Mouse (Mus musculus) embryonic facial prominence, embryonic 14.5 days (tissue): ENCODE data around the gene Tprn. TPM values are rescaled to one million over a fixed set of nuclear protein-coding genes. Genes with fewer than 3 reads are reported as not detected.

Source experiments
- ATAC-seq: fragments of 200-750 bp; cut with Nextera tagmentation; 2 replicates; pipeline ENCODE4 v1.8.0; 2017; ENCODE audit warnings: low read depth, moderate number of reproducible peaks, moderate TSS enrichment
- DNase-seq: peaks from one replicate; pipeline ENCODE4 v3.0.0-alpha.2; 2015; ENCODE audit warnings: low spot score
- H3K27ac ChIP-seq: fragments of 300-500 bp; sonication (generic); replicated peaks from 2 replicates; pipeline ENCODE4 v1.5.1; 2014; ENCODE audit warnings: low read depth, mild to moderate bottlenecking, low read length, moderate library complexity
- H3K27me3 ChIP-seq: fragments of 300-500 bp; sonication (generic); replicated peaks from 2 replicates; pipeline ENCODE4 v1.6.1; 2014; ENCODE audit warnings: low read length; ENCODE audit not compliant: control insufficient read depth, insufficient read depth
- H3K36me3 ChIP-seq: fragments of 300-500 bp; sonication (generic); 2 replicates; pipeline ENCODE4 v1.6.1; 2014; ENCODE audit warnings: low read length, mixed read lengths; ENCODE audit not compliant: control insufficient read depth, insufficient read depth
- H3K4me1 ChIP-seq: fragments of 300-500 bp; sonication (generic); 2 replicates; pipeline ENCODE4 v1.6.1; 2014; ENCODE audit warnings: antibody characterized with exemption, low read length; ENCODE audit not compliant: control insufficient read depth, insufficient read depth
- H3K4me2 ChIP-seq: fragments of 300-500 bp; sonication (generic); 2 replicates; pipeline ENCODE4 v1.6.1; 2014; ENCODE audit warnings: low read depth, mild to moderate bottlenecking, low read length, moderate library complexity, mixed read lengths
- H3K4me3 ChIP-seq: fragments of 300-500 bp; sonication (generic); 2 replicates; pipeline ENCODE4 v1.5.1; 2014; ENCODE audit warnings: low read depth, mild to moderate bottlenecking, low read length
- H3K9ac ChIP-seq: fragments of 300-500 bp; sonication (generic); 2 replicates; pipeline ENCODE4 v1.6.1; 2014; ENCODE audit warnings: low read depth, mild to moderate bottlenecking, low read length, moderate library complexity, mixed read lengths
- H3K9me3 ChIP-seq: fragments of 300-500 bp; sonication (generic); 2 replicates; pipeline ENCODE4 v1.6.1; 2016; ENCODE audit warnings: low read length; ENCODE audit not compliant: control insufficient read depth
- WGBS: fragments of 180-500 bp; shearing (Covaris S2); extraction: QIAGEN DNeasy Blood & Tissue Kit; methylation state at CpG from one replicate; pipeline ENCODE4 v1.1.7; 2014; 5-methylcytosine and 5-hydroxymethylcytosine counted together
- polyA plus RNA-seq: library from polyadenylated mRNA; unstranded; fragments of >200 nt; fragmentation: Nextera tagmentation; extraction: Ambion mirVana; gene quantifications from 2 replicates; pipeline ENCODE4 v1.2.1, GENCODE M21; 2014

Gene Tprn
- polyA plus RNA-seq, 1 experiment from 2014 or later, result 5.1 TPM

DNA sequence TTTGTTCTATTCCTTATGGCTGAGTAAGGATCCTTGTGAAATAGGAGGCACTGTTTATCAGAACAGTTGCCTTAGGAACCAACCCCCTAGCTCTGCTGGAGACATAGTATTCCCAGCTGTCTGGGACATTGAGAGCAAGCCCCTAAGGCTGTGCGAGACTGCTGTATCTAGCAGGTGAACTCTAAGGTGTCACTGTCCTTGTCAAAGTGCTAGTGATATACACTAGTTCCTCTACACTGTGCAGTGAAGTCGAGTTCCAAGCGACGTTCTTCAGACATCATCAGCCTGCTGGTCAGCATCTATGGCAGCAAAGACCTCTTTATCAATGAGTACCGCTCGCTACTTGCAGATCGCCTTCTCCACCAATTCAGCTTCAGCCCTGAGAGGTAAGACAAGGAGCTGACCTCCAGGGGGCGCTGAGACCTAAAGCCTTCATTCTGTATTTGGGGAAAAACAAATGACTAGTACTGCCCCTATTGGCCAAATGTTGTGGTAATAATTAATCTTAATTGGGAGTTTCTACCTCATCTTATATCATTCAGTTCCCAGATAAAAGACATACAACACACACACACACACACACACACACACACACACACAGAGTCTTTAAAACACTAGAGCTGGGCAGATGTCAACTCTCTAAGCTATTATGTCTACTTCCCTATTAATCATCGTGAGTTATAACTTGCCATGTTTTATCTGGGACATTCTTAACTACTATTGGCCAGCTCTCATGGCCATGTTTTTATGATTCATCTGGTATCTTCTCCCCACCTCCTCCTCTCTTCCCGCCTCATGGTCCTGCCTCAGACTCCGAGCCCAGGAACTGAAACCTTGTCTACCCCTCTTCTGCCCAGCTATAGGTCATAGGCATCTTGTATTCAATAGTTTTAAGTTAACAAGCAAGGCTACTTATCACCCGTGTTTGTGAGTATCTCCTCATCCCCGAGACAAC is 16.8 kb downstream of the Tprn start:
- Histone ChIP-seq H3K36me3 (peaks cover 97% of the 10 kb centered on the region), H3K4me3 (no peak overlapping the region), H3K27ac (no peak overlapping the region), H3K4me2 (no peak overlapping the region), H3K9ac (no peak overlapping the region), H3K27me3 (no peaks in the 10 kb centered on the region), H3K4me1 (no peaks in the 10 kb centered on the region), H3K9me3 (no peaks in the 10 kb centered on the region)
- peak; percentile 83 for DNase-seq
- WGBS, result 64% methylated on average over 13 of the region's 13 CpGs
- 0 out of 2 replicates have a peak, but pooled peaks have one; percentile 44 for ATAC-seq

DNA sequence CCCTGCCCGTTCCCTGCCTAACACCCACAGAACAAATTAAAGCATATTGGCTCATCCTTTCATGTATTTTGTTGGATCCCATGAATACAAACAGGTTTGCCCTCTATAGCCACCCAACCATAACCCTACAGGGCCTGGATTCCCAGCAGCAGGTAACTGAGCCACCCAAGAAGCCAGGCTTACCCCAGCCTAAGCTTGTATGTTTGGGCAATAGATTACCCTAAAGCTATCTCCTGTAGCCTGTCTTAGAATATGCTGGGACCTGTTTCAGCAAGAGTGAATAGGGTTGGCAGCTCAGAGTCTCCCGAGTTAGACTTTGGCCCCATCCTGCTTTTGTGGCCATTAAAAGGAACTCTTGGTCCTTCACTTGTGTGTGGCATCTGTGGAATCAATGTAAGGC is 23.1 kb downstream of the Tprn start:
- WGBS, result 90% methylated on average over 2 of the region's 2 CpGs
- no peak overlapping the region for H3K4me2 ChIP-seq
- H3K27ac ChIP-seq, result 0 out of 2 replicates have a peak overlapping the region, but pooled peaks have one; percentile 81
- no peak overlapping the region for H3K4me3 ChIP-seq
- peaks cover 56% of the 10 kb centered on the region for H3K36me3 ChIP-seq
- ATAC-seq, result no peak
- H3K27me3 ChIP-seq, result peaks cover 29% of the 10 kb centered on the region
- no peaks in the 10 kb centered on the region for H3K4me1 ChIP-seq
- H3K9me3 ChIP-seq, result no peaks in the 10 kb centered on the region
- no peak for DNase-seq
- H3K9ac ChIP-seq, result no peak overlapping the region

DNA sequence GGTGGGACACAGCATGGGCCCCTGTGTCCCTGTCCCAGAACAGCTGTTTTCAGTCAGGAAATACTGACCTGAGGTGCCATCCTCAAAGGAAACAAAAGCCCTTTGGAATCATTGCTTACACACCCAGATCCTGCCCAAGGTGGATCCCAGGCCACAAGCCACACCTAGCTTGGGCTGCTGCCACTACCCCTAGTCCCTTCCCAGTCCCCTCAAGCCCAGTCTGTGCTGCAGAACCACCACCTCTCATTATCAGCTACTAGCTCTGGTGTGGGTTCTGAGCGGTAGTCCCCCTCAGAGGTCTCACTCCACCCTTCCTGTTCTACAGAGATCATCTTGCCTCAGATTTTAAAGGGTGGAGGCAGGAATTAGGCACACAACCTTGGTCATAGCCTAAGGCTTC is 23.9 kb downstream of the Tprn start:
- Histone ChIP-seq H3K4me3 (no peak overlapping the region), H3K4me2 (no peak overlapping the region), H3K27me3 (peaks cover 37% of the 10 kb centered on the region), H3K36me3 (peaks cover 49% of the 10 kb centered on the region), H3K9me3 (no peaks in the 10 kb centered on the region), H3K4me1 (no peaks in the 10 kb centered on the region), H3K9ac (no peak overlapping the region), H3K27ac (peak overlapping the region; percentile 81)
- peak; percentile 28; the same call in 1 of the 2 replicates for ATAC-seq
- 43% methylated on average over 1 of the region's 1 CpGs for WGBS
- DNase-seq, result no peak

GRCm38 (mm10) chr2:25286837-25287636 is 24.6 kb downstream of the Tprn start:
- ATAC-seq (peak; percentile 80), DNase-seq (peak; percentile 86)
- Histone ChIP-seq H3K9me3 (no peaks in the 10 kb centered on the region), H3K4me3 (no peak overlapping the region), H3K4me2 (no peak overlapping the region), H3K36me3 (peaks cover 43% of the 10 kb centered on the region), H3K4me1 (no peaks in the 10 kb centered on the region), H3K9ac (no peak overlapping the region), H3K27me3 (peaks cover 44% of the 10 kb centered on the region), H3K27ac (peak overlapping the region; percentile 81)
- WGBS, result 58% methylated on average over 7 of the region's 7 CpGs

GRCm38 (mm10) chr2:25287927-25288649 is 25.7 kb downstream of the Tprn start, which contains the start of gene Tmem210:
Tmem210 (plus strand) TSS chr2:25288145.
- Histone ChIP-seq H3K9ac (no peak within 1 kb of the TSS), H3K27ac (peak within 1 kb of the TSS; percentile 77), H3K4me2 (no peak within 1 kb of the TSS), H3K27me3 (peaks cover 55% of the 10 kb centered on the region), H3K9me3 (no peaks in the 10 kb centered on the region), H3K4me3 (no peak within 1 kb of the TSS), H3K36me3 (peaks cover 33% of the 10 kb centered on the region), H3K4me1 (0 out of 2 replicates have a peak, but pooled peaks cover 4% of the 10 kb centered on the region)
- no peak for DNase-seq
- 90% methylated on average over 6 of the region's 6 CpGs for WGBS
- ATAC-seq, result no peak

- H3K9ac ChIP-seq, result no peak overlapping the region
- WGBS, result 77% methylated on average over 7 of the region's 7 CpGs
- no peaks in the 10 kb centered on the region for H3K9me3 ChIP-seq
Measured at GRCm38 (mm10) chr2:25288734-25289345, 26.4 kb downstream of the Tprn start.

GRCm38 (mm10) chr2:25289651-25290050 is 27.2 kb downstream of the Tprn start, which contains the start of gene Lrrc26:
Lrrc26 (plus strand) TSS chr2:25289915.
- H3K36me3 ChIP-seq, result peaks cover 18% of the 10 kb centered on the region

More at GRCm38 (mm10) chr2:25288734-25289345, 26.4 kb downstream of the Tprn start:
- ATAC-seq (no peak), DNase-seq (no peak)
- H3K4me2 ChIP-seq, result no peak overlapping the region
- H3K4me1 ChIP-seq, result 0 out of 2 replicates have a peak, but pooled peaks cover 4% of the 10 kb centered on the region
- peaks cover 26% of the 10 kb centered on the region for H3K36me3 ChIP-seq
- H3K4me3 ChIP-seq, result no peak overlapping the region
- peaks cover 62% of the 10 kb centered on the region for H3K27me3 ChIP-seq
- H3K27ac ChIP-seq, result no peak overlapping the region

More at GRCm38 (mm10) chr2:25289651-25290050, 27.2 kb downstream of the Tprn start, which contains the start of gene Lrrc26:
- ATAC-seq, result no peak
- DNase-seq, result peak; percentile 32
- WGBS, result 7% methylated on average over 9 of the region's 11 CpGs
- no peak within 1 kb of the TSS for H3K27ac ChIP-seq
- H3K4me3 ChIP-seq, result peak within 1 kb of the TSS; percentile 27
- H3K27me3 ChIP-seq, result peaks cover 62% of the 10 kb centered on the region
- 0 out of 2 replicates have a peak, but pooled peaks cover 4% of the 10 kb centered on the region for H3K4me1 ChIP-seq
- H3K9me3 ChIP-seq, result no peaks in the 10 kb centered on the region
- peak within 1 kb of the TSS; percentile 47 for H3K4me2 ChIP-seq
- no peak within 1 kb of the TSS for H3K9ac ChIP-seq
